Mouse (Mus musculus): ENCODE results near the gene Pik3r5. TPM values are rescaled to one million over a fixed set of nuclear protein-coding genes. Genes with fewer than 3 reads are reported as not detected.

The Pik3r5 gene
- total RNA-seq, 2 experiments from 2014 or later, result 0.70 to 1.1 TPM

DNA sequence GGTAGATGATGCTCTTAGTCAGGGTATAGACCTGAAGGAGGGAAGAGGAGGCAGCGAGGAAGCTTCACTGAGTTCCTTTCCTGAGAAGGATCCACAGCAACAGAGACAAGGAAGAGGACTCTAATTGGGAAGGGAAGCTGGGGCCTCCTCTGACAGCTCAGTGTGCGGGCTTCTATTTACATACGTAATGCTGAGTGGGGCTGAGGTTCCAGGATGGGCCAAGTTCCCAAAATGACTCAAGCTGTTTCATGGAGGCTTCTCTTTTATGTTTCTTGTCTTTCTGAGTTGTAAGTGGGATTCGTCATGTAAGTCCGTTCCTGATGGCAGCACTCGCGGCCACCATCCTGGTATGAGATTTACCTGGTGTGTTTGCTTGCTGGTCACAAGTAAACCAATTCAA lies 43.8 kb downstream of the Pik3r5 start:
- intact Hi-C loops (cut with DNase I), result no loop called here
- DNase-seq (ENCODE audit: low spot score), result no peak

DNA sequence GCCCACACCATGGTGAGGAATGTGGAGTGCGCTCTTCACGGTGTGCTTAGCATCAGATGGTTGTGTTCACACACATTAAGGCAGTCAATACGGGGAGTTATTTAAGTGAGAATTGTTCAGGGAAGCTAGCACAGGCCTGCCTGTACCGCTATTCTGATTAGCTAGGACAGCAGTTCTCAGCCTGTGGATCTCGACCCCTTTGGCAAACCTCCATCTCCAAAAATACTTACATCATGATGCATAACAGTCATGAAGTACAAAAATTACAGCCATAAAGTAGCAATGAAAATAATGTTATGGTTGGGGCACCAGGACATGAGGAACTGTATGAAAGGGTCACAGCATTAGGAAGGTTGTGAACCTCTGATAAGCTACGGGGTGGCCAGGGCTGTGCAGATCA lies 45.7 kb downstream of the Pik3r5 start:
- intact Hi-C loops (cut with DNase I), result no loop called here
- no peak for DNase-seq (ENCODE audit: low spot score)

DNA sequence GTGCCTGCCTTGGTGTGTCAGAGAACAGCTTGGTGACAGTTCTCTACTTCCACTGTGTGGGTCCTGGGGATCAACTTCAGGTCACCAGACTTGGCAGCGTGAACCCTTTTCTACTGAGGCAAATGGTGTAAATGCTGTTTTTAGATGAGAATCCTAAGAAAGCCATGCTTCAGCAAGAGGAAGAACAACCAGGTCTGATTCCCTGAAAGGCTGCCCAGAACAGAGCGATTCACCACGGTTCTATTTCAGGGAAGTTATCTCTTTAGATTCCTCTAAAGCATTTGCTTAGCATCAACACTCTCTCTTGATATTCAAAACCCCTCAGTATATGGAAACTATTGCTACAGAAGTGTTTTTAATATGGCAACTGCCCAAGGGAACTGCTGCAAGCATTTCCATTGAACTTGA lies 46.7 kb downstream of the Pik3r5 start:
- intact Hi-C loops (cut with DNase I), result no loop called here
- DNase-seq (ENCODE audit: low spot score), result no peak

DNA sequence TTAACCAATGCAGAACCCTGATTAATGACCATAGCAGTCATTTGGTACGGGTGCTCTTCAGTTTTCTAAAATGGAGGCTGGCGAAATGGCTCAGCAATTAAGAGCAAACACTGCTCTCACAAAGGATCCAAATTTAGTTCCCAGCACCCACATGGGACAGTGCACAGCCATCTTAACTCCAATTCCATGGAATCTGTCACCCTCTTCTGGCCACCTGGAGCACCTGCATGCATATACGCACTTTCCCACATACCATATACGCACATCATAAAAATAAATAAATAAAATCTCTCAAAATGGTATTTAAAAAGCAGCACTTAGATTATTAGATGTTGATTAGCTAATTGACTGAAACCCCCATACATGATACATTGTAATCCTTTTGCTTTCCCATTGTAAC lies 48.7 kb downstream of the Pik3r5 start:
- no peak for DNase-seq (ENCODE audit: low spot score)
- intact Hi-C loops (cut with DNase I), result loop anchor here (5.0 to 10.0 kb wide), 2 partner anchors 48 to 324 kb away; partner anchors contain the start of gene Pik3r5

DNA sequence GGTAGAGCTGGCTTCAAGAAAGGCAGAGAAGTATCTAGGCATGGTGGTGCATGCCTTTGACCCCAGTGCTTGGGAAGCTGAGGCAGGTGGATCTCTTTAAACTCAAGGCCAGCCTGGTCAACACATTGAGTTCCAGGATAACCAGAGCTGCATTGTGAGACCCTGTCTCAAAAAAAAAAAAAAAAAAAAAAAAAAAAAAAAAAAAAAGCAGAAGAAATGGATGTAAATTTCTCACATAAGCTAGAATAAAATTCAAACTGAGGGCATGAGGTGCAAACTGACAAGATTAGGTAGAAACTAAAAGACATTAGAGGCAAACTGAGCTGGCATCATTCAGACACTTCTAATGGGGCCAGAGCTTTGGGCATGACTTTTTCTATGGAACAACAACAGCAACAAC lies 50.1 kb downstream of the Pik3r5 start:
- intact Hi-C loops (cut with DNase I), result loop anchor here (5.0 to 10.0 kb wide), 2 partner anchors 50 to 323 kb away; partner anchors contain the start of gene Pik3r5
- DNase-seq (ENCODE audit: low spot score), result no peak

DNA sequence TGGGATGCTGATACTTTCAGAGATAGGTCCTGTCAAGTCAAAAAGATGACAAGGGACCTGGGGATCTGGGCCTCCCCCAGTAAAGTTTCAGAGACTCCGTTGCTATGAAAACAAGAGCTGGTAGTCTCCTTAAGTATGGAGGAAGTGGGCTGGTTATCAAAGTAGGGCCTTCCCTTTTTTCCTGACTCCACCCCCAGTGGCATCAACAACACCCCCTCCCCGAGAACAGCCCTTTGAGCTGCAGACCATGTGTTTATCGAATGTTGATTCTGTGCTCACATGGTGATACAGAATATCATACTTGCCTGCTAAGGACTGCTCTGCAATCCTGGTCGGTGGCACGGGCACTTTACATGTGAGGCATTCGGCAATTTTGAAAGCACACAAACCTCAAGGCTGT lies 51.3 kb downstream of the Pik3r5 start:
- intact Hi-C loops (cut with DNase I), result loop anchor here (5.0 to 10.0 kb wide), 2 partner anchors 51 to 322 kb away; partner anchors contain the start of gene Pik3r5
- no peak for DNase-seq (ENCODE audit: low spot score)

DNA sequence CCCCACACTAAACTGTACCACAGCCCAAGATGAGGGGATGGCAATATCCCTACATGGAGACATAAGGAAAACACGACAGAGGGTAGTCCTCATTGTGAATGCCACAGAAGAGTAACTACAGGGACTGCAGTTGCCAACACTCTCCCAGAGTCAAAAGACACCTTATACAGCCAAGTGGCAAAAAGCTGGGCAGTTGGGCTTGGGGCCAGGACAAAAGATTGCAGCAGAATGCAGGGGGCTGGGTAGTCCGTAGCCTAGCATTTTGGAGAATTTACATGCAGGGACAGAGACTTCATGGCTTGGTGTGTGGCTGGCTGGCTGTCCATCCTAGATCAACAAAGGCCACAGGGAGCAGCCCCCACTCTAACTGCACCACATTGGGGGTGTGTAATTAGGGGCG lies 52.5 kb downstream of the Pik3r5 start:
- no peak for DNase-seq (ENCODE audit: low spot score)
- intact Hi-C loops (cut with DNase I), result loop anchor here (2.0 to 10.0 kb wide), 3 partner anchors 52 to 320 kb away; partner anchors contain the start of gene Pik3r5

DNA sequence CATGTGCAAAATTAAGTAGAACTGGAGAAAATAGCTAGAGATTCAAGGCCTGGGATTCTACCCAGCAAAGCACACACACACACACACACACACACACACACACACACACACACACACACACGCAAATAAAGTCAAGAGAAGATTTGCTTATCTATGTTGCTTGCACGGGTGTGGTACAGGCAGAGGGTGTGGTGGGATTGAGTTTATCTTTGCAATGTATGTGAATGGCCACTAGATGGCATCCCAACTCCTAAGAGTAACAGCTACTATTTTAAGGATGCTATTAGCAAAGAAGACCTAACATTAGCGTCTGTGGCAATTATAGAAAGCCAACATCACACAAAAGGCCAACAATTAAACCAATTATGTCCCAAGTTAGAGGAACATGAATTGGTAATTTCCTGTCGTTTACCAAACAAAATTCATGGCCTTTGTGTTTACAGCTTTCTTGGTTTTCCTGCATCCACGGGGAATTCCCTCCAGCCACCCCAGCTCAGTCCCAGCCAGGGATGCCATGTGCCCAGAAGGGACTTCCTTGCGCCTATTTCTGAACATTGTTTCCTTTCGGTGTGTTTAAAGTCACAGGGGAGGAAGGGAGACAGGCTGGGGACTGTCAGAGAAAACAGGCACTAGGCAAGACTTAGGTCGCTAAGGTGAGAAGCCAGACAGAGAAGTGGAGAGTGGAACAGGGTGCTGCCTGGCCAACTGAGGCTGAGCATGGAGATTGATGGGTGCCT lies 53.5 kb downstream of the Pik3r5 start:
- DNase-seq (ENCODE audit: low spot score), result no peak

DNA sequence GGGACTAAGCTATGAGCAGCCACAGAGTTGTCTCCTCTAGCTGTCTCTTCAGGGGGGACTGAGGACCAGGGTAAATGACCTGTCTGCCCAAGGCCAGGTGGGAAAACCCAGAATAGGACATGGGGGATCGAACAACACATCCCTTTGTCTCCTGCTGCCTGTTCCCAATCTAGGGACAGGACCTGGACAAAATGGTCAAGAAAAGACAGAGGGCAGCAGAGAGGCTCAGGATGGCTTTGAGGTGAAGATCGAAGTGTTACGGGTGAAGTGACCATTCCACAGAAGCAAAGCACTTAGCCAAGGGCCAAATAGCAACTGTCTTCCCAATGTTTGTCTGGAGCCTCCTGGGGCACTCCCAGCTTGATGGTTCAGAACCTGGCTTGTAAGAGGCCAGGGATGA lies 54.2 kb downstream of the Pik3r5 start:
- intact Hi-C loops (cut with DNase I), result loop anchor here (5.0 to 10.0 kb wide), 2 partner anchors 319 to 391 kb away; no protein-coding TSS in a partner anchor
- DNase-seq (ENCODE audit: low spot score), result no peak

More for the DNA sequence above, 53.5 kb downstream of the Pik3r5 start:
- intact Hi-C loops (cut with DNase I), result loop anchor here (2.0 to 10.0 kb wide), 3 partner anchors 69 to 392 kb away; no protein-coding TSS in a partner anchor

DNA sequence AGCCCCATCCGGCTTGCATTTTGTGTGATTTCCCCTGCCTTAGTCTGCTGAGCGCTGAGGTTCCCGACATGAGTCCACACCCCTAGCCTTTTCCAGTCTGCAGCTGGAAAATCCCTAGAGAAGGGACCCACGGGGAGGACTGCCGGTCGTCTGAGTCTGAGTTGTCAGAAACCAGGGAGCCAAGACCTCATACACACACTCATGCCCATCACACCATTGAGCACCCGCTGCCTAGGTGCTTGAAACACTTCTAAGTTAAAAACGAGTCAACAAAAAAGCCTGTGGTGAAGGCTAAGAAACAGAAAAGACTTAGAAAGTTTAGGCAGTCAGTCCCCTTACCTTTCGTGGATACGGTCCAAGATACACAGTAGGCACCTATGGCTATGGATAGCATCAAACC lies 55.8 kb downstream of the Pik3r5 start:
- intact Hi-C loops (cut with DNase I), result loop anchor here (5.0 to 10.0 kb wide), 2 partner anchors 317 to 390 kb away; no protein-coding TSS in a partner anchor
- no peak for DNase-seq (ENCODE audit: low spot score)

DNA sequence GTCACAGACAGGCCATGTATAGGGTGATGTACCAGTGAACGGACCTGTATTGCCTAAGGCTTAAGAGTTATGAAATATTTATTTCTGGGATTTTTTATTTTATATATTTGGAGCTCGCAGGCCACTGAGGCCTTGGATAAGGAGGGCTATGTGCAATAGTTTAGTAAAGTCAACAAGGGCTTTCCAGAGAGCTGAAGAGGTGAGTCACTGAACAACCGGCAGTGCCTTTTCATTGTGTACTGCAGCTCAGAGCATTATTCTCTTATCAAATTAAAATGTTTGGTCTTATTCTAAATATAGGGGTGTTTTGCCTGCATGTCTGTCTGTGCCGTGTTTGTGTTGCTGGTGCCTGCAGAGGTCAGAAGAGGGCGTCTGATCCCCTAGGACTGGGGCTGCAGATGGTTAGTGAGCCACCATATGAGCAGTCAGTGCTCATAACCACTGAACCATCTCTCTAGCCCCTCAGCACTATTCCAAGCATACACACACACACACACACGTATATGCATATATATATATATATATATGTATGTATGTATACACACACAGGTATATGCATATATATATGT lies 56.4 kb downstream of the Pik3r5 start:
- DNase-seq (ENCODE audit: low spot score), result no peak
- intact Hi-C loops (cut with DNase I), result loop anchor here (5.0 to 10.0 kb wide), 2 partner anchors 316 to 389 kb away; no protein-coding TSS in a partner anchor

DNA sequence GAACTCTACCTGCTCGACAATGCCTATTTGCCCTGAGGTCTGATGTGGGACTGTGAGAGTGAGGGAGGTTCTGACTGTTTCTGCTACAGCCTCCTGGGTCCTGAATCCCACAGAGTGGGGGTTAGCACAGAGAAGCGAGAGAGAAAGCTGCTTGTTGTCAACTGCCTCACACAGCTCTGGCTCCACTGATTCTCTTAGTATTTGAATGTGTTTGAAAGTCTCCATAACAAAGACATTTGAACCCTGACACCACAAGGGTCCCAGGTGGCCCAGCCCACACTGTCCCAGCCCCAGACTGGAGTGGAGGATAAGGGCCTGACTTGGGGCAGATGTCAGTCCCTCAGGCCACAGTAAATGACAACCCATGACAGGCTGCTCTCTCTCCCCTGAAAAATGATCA lies 57.3 kb downstream of the Pik3r5 start:
- no peak for DNase-seq (ENCODE audit: low spot score)
- intact Hi-C loops (cut with DNase I), result loop anchor here (5.0 to 10.0 kb wide), 2 partner anchors 316 to 388 kb away; no protein-coding TSS in a partner anchor

DNA sequence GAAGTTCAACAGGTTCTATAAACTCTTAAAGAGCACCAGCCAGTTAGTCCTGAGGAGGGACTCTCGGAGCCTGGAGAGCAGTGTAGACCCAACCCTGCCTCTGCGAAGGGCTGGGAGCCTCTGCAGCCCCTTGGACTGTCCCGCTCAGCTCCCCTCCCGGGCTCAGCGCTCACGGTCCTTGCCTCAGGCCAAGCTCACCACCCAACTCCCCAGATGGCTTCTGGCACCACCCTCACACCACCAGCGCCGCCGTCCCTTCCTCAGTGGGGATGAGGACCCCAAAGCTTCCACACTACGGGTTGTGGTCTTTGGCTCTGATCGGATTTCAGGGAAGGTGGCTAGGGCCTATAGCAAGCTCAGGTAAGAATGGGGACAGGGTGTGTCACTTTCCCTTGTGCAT lies 60.7 kb downstream of the Pik3r5 start:
- intact Hi-C loops (cut with DNase I), result loop anchor here (2.0 kb wide), 1 partner anchor 52 kb away; no protein-coding TSS in a partner anchor
- no peak for DNase-seq (ENCODE audit: low spot score)

DNA sequence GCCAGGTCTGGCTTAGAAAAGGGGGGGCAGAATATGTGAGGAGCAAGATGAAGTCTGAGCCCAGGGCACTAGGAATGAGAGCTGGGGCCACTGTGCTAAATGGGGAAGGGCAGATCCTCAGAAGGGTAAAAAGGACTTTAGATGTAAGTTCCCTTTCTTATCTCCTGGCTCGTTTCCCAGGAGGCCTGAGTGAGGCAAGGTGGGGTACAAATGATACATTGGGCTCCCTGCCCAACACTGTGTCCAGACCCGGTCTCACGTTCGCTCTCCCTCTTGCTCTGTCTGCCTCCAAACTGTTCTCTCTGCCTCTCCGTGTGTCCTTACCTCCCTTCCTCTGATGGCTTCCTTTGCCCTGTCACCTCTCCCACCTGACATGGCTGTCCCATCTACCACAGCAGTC lies 61.8 kb downstream of the Pik3r5 start:
- no peak for DNase-seq (ENCODE audit: low spot score)
- intact Hi-C loops (cut with DNase I), result loop anchor here (2.0 kb wide), 1 partner anchor 51 kb away; no protein-coding TSS in a partner anchor

DNA sequence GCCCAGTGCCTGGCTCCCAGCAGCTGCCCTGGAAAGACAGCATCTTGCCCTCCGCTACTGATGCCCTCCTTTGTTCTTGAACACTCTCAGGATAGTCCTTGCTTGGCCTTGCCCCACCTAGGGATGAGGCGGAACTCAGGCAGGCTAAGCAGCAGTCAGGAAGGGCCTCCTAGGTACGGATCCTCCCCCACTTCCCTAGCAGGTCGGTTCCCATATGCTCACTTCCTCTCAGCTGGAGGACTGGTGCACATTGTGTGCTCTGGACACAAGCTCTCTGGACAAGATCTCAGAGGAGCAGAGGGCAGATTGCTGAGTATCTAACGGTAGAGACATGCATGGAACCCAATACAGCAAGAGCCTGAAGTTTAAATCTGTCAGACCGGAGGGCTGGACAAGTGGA lies 65.2 kb downstream of the Pik3r5 start:
- intact Hi-C loops (cut with DNase I), result no loop called here
- DNase-seq (ENCODE audit: low spot score), result no peak

DNA sequence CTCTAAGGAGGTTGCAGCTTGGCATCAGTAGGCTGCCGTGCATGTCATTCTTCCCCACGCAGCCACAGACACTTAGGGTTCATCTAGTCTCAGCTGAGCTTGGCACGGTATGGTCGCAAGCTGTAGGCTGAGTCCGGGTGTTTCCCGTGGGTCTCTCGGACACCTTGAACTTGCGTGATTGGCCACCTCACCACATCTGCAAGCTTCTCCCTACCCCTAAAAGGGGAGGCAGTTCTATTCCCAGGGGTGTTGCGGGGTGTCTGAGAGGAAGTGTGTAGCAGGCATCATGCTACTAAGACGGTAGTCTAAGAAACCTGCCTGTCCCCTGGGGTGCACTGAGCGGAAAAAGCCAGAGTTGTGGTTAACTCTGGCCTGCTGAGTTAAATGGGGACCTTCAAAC lies 66.6 kb downstream of the Pik3r5 start:
- intact Hi-C loops (cut with DNase I), result no loop called here

DNA sequence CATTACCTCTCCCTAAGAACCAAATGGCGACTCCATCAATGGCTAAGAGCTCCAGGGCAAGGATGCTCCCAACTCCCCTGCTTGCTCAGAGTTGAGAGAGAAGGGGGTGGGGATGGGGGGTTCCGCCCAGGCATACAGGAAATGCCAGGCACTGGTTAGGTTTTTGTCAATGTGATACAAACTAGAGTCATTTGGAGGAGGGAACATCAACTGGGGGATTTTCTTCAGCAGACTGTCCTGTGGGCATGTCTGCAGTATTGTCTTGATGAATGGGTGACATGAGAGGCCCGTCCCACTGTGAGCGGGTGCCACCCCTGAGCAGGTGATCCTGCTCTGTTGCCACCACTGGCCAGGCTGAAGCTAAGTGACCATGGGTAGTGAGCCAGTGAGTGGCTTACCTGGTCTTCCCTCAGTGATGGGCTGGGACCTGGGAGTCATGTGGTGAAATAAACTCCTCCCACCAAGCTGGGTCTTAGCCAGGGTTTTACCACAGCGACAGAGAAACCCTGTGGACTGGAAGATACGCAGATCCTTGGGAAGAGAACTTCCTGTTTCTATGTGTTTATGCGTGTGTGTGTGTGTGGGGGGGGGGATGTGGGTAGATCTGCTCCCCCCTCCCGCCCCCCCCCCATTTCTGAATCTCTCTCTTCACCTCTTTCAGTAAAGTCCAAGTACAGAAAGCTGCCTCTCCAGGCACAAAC lies 67.2 kb downstream of the Pik3r5 start:
- DNase-seq (ENCODE audit: low spot score), result no peak
- intact Hi-C loops (cut with DNase I), result no loop called here

More for the DNA sequence above, 66.6 kb downstream of the Pik3r5 start:
- no peak for DNase-seq (ENCODE audit: low spot score)

DNA sequence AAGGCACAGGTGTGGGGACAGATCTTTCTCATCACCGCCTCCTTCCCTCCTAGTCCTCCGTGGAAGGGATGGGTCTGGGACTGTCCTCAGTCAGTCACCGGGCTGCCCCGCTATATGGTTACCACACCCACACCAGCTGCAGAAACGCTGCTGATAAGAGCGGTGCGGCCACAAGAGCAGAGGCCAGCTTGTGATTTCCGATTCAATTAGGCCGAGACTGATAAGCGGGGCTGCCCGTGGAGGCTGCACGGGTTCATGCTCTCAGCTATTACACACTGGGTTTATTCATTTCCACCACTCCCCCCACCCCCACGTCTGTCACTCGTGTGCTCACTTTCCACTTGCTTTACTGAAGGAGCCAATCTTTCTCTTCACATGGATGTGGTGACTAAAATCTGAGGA lies 69.0 kb downstream of the Pik3r5 start:
- no peak for DNase-seq (ENCODE audit: low spot score)
- intact Hi-C loops (cut with DNase I), result no loop called here

DNA sequence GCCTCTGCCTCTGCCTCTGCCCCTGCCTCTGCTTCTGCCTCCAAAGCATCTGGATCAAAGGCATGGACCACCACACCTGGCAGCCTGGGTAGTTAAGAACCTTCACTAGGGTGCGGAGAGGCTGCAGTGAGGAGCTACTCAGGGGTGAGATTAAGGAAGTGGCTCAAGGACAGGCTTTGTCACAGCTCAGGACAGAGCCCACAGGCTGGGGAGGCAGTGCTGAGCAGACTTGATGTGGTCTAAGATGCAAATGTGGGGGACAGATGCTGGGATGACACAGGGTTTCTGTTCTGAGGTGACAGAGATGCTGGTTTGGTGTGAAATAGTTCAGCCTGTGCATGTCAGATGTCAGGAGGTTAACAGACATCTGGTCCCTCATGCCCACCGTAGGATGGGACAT lies 70.5 kb downstream of the Pik3r5 start:
- DNase-seq (ENCODE audit: low spot score), result no peak
- intact Hi-C loops (cut with DNase I), result no loop called here

DNA sequence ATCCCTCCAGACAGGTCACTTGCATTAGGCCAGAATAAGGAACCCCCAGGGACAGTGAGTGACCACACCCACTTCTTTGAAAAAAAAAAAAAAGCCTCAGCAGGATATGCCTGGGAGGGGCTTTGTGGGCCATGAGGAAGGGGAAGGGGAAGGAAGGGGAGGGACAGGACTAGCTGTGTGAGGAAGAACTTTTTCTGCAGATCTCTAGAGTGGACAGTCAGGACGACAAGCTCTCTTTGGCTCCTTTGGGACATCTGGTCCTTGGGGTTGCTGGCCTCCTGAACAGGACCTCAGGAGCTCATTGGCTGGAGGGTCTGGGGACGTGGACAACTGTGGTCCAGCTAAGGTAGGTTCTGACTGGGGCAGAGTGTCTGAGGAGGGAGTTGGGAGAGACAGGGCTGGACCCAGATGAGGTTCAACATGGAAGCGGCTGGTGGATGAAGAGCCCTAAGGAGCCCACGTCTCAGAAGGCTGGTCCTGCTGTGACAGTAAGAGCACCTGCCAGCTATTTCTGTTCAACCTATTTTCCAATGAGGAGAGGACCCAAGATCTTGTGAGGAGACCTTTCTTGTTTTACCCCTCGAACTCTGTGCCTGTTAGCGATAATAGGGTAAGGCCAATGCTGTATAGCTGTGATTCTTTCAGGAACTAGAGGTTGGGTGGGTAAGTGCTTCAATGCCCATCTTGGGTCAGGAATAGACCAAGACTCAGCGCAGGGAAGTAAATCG lies 71.1 kb downstream of the Pik3r5 start, which contains the start of gene Pik3r6:
Pik3r6 (plus strand) TSS at position 118 of the 728 bp plus-strand sequence.
- intact Hi-C loops (cut with DNase I), result no loop called here
- no peak for DNase-seq (ENCODE audit: low spot score)

All from heart, postnatal 25 days (tissue).